Mouse (Mus musculus) right cerebral cortex, postnatal 10 days (tissue): ENCODE data around the gene Gla.
A peak's percentile ranks its signal among the peaks of the same experiment; 100 is the strongest.

ENCODE experiments used
- DNase-seq, 2 experiments: peaks; one replicate each; pipeline ENCODE4 v3.0.0; 2021; ENCODE audit warnings: low spot score in 2 of 2

Gla gene

GRCm38 (mm10) chrX:134600659-134601379, at the start of gene Gla, which contains the start of gene Hnrnph2:
Gene Gla (minus strand): TSS chrX:134601125.
Gene Hnrnph2 (plus strand): TSS chrX:134601179.
- peak; percentile 92 to 97 for DNase-seq

GRCm38 (mm10) chrX:134648031-134648692, 47.2 kb upstream of the Gla start:
- DNase-seq = peak; percentile 83 to 87

GRCm38 (mm10) chrX:134647421-134647820, 46.5 kb upstream of the Gla start:
- DNase-seq = no peak

GRCm38 (mm10) chrX:134646338-134646737, 45.4 kb upstream of the Gla start:
- no peak for DNase-seq

GRCm38 (mm10) chrX:134641000-134641760, 40.3 kb upstream of the Gla start:
- DNase-seq = no peak

- DNase-seq = no peak
These were observed 34.9 kb upstream of the Gla start for GRCm38 (mm10) chrX:134635860-134636259.

GRCm38 (mm10) chrX:134635111-134635510, 34.2 kb upstream of the Gla start:
- DNase-seq = no peak

- DNase-seq = no peak
These were observed 31.8 kb upstream of the Gla start for GRCm38 (mm10) chrX:134632710-134633109.

- DNase-seq = no peak
These were observed 27.3 kb upstream of the Gla start for GRCm38 (mm10) chrX:134628200-134628599.

- DNase-seq = no peak
These were observed 22.4 kb upstream of the Gla start for GRCm38 (mm10) chrX:134623350-134623749.

GRCm38 (mm10) chrX:134621685-134622084, 20.8 kb upstream of the Gla start:
- no peak for DNase-seq

GRCm38 (mm10) chrX:134620254-134620865, 19.4 kb upstream of the Gla start:
- DNase-seq = no peak

GRCm38 (mm10) chrX:134619695-134620094, 18.8 kb upstream of the Gla start:
- DNase-seq = no peak

GRCm38 (mm10) chrX:134614306-134614705, 13.4 kb upstream of the Gla start:
- DNase-seq = no peak

- DNase-seq = peak; percentile 40 to 46
These were observed 11.5 kb upstream of the Gla start for GRCm38 (mm10) chrX:134612285-134612959.

- no peak for DNase-seq
These were observed 10.1 kb upstream of the Gla start for GRCm38 (mm10) chrX:134610984-134611383.

GRCm38 (mm10) chrX:134609472-134609871, 8.5 kb upstream of the Gla start:
- DNase-seq = no peak

GRCm38 (mm10) chrX:134601380-134602120, 625 bp upstream of the Gla start:
- no peak for DNase-seq

GRCm38 (mm10) chrX:134599922-134600565, 881 bp downstream of the Gla start:
- no peak for DNase-seq

- no peak for DNase-seq
These were observed 11.1 kb downstream of the Gla start for GRCm38 (mm10) chrX:134589836-134590235.
